Mouse (Mus musculus): ENCODE measurements at regions not wholly inside any gene's neighbourhood (a gene's known extent, or its start where the extent isn't known, plus 50 kb on each side); places are given as distances from the start of the nearest gene placed in this dataset.

GRCm38 (mm10) chr16:78459996-78460395, 83.0 kb upstream of the Btg3 start:
- TF ChIP-seq CTCF (IDR thresholded peaks at IDR 0.05; ENCODE audit: borderline replicate concordance, insufficient read depth, low read depth, low read length), result no peak
- no peak for TF ChIP-seq POLR2A (IDR thresholded peaks at IDR 0.05; ENCODE audit: borderline replicate concordance, insufficient read depth, low read length)
